Mouse (Mus musculus) adrenal gland, postnatal 36 days (tissue): ENCODE measurements around the gene Irf2bpl. TPM values are rescaled to one million over a fixed set of nuclear protein-coding genes. Genes with fewer than 3 reads are reported as not detected.

Experiments used
- DNase-seq, 2 experiments: peaks; one replicate each; pipeline ENCODE4 v3.0.0; 2021; ENCODE audit warnings: mixed read lengths in 1 of 2
- total RNA-seq, 2 experiments: library from RNA; stranded (reverse); gene quantifications; 2 replicates each; pipeline ENCODE4 v1.2.3; 2021

Gene Irf2bpl
- total RNA-seq, 2 experiments from 2014 or later = 47.3 to 64.5 TPM

- peak; percentile 33 to 59 for DNase-seq
Observed at GRCm38 (mm10) chr12:86899461-86900179, 15.0 kb upstream of the Irf2bpl start.

- no peak for DNase-seq
Observed at GRCm38 (mm10) chr12:86898448-86898847, 13.8 kb upstream of the Irf2bpl start.

- no peak for DNase-seq
Observed at GRCm38 (mm10) chr12:86897769-86898273, 13.2 kb upstream of the Irf2bpl start.

GRCm38 (mm10) chr12:86896921-86897512, 12.4 kb upstream of the Irf2bpl start:
- peak; percentile 58 to 65 for DNase-seq

- peak in 1 of 2 experiments; percentile 25 for DNase-seq
Observed at GRCm38 (mm10) chr12:86896441-86896890, 11.9 kb upstream of the Irf2bpl start.

GRCm38 (mm10) chr12:86895703-86896409, 11.3 kb upstream of the Irf2bpl start:
- DNase-seq = no peak

GRCm38 (mm10) chr12:86894841-86895428, 10.3 kb upstream of the Irf2bpl start:
- DNase-seq = peak; percentile 37 to 49

- DNase-seq = peak; percentile 97 to 98
Observed at GRCm38 (mm10) chr12:86894184-86894839, 9.7 kb upstream of the Irf2bpl start.

GRCm38 (mm10) chr12:86893326-86894183, 9.0 kb upstream of the Irf2bpl start:
- DNase-seq = peak in 1 of 2 experiments; percentile 53

GRCm38 (mm10) chr12:86892711-86893311, 8.2 kb upstream of the Irf2bpl start:
- DNase-seq = peak; percentile 42 to 61

GRCm38 (mm10) chr12:86891786-86892702, 7.4 kb upstream of the Irf2bpl start:
- DNase-seq = peak; percentile 89 to 91

GRCm38 (mm10) chr12:86891454-86891785, 6.8 kb upstream of the Irf2bpl start:
- DNase-seq = no peak

GRCm38 (mm10) chr12:86890796-86891301, 6.3 kb upstream of the Irf2bpl start:
- DNase-seq = no peak

GRCm38 (mm10) chr12:86890091-86890720, 5.6 kb upstream of the Irf2bpl start:
- no peak for DNase-seq

- peak; percentile 20 to 35 for DNase-seq
Observed at GRCm38 (mm10) chr12:86889103-86889644, 4.6 kb upstream of the Irf2bpl start.

GRCm38 (mm10) chr12:86888130-86889069, 3.8 kb upstream of the Irf2bpl start:
- DNase-seq = peak; percentile 87 to 91
